Mouse (Mus musculus): ENCODE results near the gene Serp1.
A peak's percentile ranks its signal among the peaks of the same experiment; 100 is the strongest.
"Not testable (repeated sequence)": the region's sequence is repeated elsewhere in the genome, so short reads cannot be mapped to it uniquely, and the experiment has no call there.

Serp1 gene

GRCm38 (mm10) chr3:58508020-58508750 is 17.5 kb downstream of the Serp1 start:
- DNase-seq (ENCODE audit: inconsistent ontology term): no peak

GRCm38 (mm10) chr3:58504676-58505075 is 21.0 kb downstream of the Serp1 start:
- DNase-seq (ENCODE audit: inconsistent ontology term): no peak

- no peak for DNase-seq (ENCODE audit: inconsistent ontology term)
These were observed 21.9 kb downstream of the Serp1 start for GRCm38 (mm10) chr3:58503720-58504333.

GRCm38 (mm10) chr3:58501961-58502360 is 23.7 kb downstream of the Serp1 start:
- no peak for DNase-seq (ENCODE audit: inconsistent ontology term)

GRCm38 (mm10) chr3:58493621-58494020 is 32.1 kb downstream of the Serp1 start:
- DNase-seq (ENCODE audit: inconsistent ontology term): no peak

GRCm38 (mm10) chr3:58490787-58491186 is 34.9 kb downstream of the Serp1 start:
- DNase-seq (ENCODE audit: inconsistent ontology term): peak; percentile 14

GRCm38 (mm10) chr3:58487999-58488775 is 37.5 kb downstream of the Serp1 start:
- DNase-seq (ENCODE audit: inconsistent ontology term): no peak

GRCm38 (mm10) chr3:58487121-58487520 is 38.6 kb downstream of the Serp1 start:
- DNase-seq (ENCODE audit: inconsistent ontology term): no peak

- DNase-seq (ENCODE audit: inconsistent ontology term): no peak
These were observed 39.8 kb downstream of the Serp1 start for GRCm38 (mm10) chr3:58485883-58486282.

GRCm38 (mm10) chr3:58478755-58479455 is 46.8 kb downstream of the Serp1 start:
- no peak for DNase-seq (ENCODE audit: inconsistent ontology term)

GRCm38 (mm10) chr3:58475298-58475697 is 50.4 kb downstream of the Serp1 start:
- DNase-seq (ENCODE audit: inconsistent ontology term): not testable (repeated sequence)

All from Muller cell, postnatal 12 days (primary cell).